Mouse (Mus musculus) CD4-positive, CD25-positive, alpha-beta regulatory T cell, adult 2 months (primary cell): Measurements from ENCODE around the gene Alpl.

Experiments used
- DNase-seq: peaks from one replicate; pipeline ENCODE4 v3.0.0-alpha.2; 2012; ENCODE audit warnings: low read depth, low spot score

Alpl gene

DNA sequence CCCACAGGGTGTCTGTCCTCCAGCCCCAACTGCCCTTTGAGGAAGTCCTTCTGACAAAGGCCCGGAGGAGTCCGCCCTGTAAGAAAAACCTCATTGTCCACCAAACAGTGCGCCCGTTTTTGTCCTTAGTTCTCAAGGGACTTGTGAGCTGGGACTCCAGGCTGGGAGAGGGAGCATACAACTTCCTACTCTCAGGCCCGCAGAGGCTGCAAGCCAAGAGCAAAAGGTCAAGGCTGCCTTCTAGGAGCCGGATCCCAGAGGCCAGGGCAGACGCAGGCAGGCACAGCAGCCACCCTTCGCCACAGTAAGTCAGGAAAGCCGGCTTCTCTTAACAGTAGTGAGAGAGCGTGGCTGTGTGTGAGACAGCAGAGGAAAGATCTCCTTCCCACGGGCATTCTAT is 4.1 kb upstream of the Alpl start:
- DNase-seq = no peak

DNA sequence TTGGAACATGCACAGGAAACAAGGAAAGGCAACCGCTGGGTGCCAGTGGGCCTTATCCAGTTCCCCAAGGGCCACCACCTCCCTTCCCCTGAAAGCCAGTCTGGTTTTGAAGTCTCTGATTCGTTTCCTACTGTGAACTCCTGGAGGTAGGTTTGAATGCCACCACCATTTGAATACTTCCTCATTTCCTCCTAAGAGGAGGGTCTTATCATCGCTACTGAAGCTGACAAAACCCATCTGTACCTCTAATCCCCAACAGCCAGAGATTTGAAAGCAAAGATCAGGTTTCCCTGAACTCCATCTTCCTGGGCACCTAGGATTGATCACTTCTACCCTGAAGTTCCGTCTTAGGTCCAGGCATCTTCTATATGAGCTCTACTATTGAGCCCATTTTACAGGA is 854 bp upstream of the Alpl start:
- DNase-seq = no peak

DNA sequence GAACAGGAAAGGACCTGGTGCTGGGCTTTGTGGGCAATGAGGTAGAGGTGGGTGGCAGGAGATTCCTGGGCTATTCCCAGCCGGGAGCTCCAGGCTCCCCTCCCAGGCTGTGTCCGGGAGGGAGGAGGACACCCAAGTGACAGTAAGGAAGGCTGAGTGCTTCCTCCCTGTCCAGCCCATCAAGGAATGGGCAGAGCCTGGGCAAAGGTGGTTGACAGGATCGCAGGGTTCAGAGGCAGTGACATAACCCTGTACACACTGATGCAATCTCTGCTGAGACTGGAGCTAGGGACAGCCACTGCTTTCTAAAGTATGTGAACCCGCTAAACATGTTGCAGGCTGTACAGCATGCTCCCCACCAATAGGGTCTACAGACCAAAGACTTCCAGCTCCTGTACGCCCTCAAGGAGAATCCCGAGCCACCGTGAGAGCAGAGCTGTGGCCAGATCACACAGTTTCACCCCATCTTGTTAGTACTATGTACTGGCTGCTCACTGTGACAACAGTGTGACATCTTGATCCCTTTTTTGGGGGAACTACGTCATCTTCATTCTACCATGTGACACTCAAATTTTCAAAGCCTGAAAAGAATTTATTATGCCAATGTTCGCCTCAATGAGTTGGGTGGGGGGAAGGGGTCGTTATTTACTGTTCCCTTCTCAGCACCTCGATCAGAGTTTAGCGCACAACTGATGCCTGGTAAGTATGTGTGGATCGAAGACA is 1.8 kb downstream of the Alpl start:
- DNase-seq = no peak

GRCm38 (mm10) chr4:137793611-137794010 is 2.6 kb downstream of the Alpl start:
- DNase-seq = no peak

GRCm38 (mm10) chr4:137791440-137791839 is 4.7 kb downstream of the Alpl start:
- no peak for DNase-seq

GRCm38 (mm10) chr4:137790981-137791380 is 5.2 kb downstream of the Alpl start:
- DNase-seq = no peak

GRCm38 (mm10) chr4:137788511-137789049 is 7.6 kb downstream of the Alpl start:
- no peak for DNase-seq

GRCm38 (mm10) chr4:137787589-137788289 is 8.4 kb downstream of the Alpl start:
- DNase-seq = no peak

DNA sequence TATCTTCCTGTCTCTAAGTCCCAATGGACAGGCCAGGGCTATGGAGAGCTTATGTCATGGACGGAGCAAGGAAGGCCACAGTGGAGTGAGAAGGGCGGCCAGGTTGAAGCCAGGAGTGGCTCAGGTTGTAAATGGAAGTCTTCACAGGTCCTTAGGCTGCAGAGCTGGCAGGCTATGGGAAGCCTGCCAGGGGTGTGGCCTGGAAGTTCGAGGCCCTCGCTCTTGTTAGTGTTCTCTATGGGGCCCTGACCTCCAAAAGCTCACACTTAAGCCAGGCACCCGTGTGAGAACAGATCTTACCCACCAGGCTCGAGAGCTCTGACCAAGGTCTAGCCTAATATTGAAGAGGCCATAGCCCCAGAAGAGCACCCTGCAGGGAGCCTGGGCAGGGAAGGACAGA is 9.7 kb downstream of the Alpl start:
- DNase-seq = no peak

- no peak for DNase-seq
Measured at GRCm38 (mm10) chr4:137785270-137785669, 10.9 kb downstream of the Alpl start.

GRCm38 (mm10) chr4:137784741-137785140 is 11.4 kb downstream of the Alpl start:
- no peak for DNase-seq

DNA sequence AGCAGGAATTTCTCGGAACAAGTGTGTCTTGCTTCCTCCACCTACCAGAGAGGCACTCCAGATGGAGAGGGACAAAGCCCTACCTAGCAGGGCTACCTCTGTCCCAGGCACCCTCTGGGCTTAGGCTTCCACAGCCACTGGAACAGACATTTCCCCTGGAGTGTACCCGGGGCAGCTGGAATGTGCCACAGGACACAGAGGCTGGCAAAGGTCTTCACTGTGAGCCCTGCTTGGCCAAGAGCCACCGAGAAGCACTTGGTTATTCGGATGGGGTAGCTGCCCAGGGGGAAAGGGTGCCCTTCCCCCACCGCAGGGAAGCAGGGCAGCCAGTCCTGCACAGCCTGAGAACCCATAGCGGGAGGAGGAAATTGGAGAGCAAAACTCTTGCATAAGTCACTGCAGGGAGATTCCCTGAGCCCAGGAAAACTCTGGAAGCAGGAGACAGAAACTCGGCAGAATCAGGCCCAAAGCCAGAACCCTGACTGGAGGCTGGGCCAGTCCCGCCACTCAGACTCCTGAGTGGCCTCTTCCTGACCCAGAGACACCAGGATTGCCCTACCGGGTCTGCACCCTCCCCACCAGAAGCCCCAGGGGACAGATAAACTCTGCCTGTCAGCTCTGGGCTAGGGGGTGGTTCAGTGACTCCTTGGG is 12.5 kb downstream of the Alpl start:
- DNase-seq = no peak

- DNase-seq = no peak
Measured at GRCm38 (mm10) chr4:137781949-137782348, 14.2 kb downstream of the Alpl start.

GRCm38 (mm10) chr4:137780986-137781385 is 15.2 kb downstream of the Alpl start:
- no peak for DNase-seq

GRCm38 (mm10) chr4:137778397-137779184 is 17.6 kb downstream of the Alpl start:
- no peak for DNase-seq

GRCm38 (mm10) chr4:137777866-137778265 is 18.3 kb downstream of the Alpl start:
- no peak for DNase-seq

DNA sequence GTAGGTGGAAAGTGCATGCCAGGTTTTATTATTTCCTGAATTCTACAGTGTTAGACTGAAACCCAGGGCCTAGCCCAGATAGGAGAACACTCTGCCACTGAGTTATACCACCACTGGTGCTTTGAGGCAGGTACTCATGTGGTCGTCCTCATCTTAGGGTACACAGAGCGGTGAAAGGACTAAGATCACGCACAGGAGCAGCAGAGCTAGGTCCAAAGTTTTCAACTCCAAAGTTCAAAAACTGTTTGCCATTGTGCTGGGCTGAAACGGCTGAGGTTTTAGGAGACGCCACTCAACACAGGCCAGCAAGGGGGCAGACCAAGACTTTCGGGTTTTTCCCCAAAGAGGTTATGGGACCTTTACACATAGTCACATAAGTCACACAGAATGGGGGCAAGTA is 21.7 kb downstream of the Alpl start:
- no peak for DNase-seq

GRCm38 (mm10) chr4:137774013-137774412 is 22.2 kb downstream of the Alpl start:
- DNase-seq = no peak

GRCm38 (mm10) chr4:137773369-137773899 is 22.8 kb downstream of the Alpl start:
- no peak for DNase-seq

GRCm38 (mm10) chr4:137772438-137773056 is 23.6 kb downstream of the Alpl start:
- DNase-seq = no peak

DNA sequence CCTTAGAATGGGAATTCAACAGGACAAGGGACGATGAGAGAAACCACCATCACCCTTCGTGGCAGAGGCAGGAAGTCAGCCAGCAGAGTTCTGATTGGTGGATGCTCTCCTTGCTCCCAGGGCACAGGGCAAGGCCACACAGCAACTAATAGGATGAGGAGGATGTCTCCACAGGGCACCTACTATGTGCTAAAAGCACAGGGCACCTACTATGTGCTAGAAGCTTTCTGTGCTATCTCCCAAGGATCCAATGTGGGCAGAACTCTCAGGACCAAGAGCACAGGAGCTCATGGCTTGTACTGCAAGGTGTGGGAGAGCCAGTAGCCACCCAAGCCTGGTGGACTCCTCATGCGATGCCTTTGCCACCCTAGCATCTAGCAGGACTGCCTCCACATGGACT is 24.4 kb downstream of the Alpl start:
- no peak for DNase-seq
